Mouse (Mus musculus) megakaryocyte, embryonic 14.5 days (primary cell): Measurements from ENCODE around the gene Nrip1.

Experiments used
- FLI1 ChIP-seq: IDR thresholded peaks from 2 replicates; pipeline ENCODE4 v1.6.1; 2012; ENCODE audit warnings: low read length, inconsistent platforms, mixed read lengths
- GATA1 ChIP-seq: IDR thresholded peaks from 3 replicates; pipeline ENCODE4 v1.6.1; 2012; ENCODE audit warnings: mixed read lengths, low read length, inconsistent platforms, borderline replicate concordance

DNA sequence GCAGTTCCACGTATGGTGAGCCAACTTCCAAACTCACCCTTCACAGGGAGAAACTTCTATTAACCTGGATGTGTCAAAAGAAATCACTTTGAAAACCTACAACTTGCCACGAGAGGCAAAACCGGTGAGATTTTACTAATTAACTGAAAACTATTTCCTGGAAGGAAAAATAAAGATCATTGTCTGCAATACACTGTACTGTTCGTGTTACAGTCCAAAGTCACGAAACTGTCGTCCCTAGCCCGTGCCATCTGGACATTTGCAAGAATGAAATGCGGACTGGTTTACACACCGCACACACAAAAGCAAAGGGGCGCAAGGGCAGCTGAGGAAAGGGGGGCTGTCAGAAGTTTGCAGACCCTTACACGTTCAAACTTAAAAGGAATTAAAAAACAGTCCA lies 24.6 kb downstream of the Nrip1 start:
- TF ChIP-seq GATA1 (no peak), FLI1 (no peak)
